Mouse (Mus musculus): ENCODE data around the gene Gm20517.
A peak's percentile ranks its signal among the peaks of the same experiment; 100 is the strongest.

Gm20517 gene

GRCm38 (mm10) chr17:47610849-47611660 is at the start of gene Gm20517, which contains the start of the genes Bysl and Med20:
Gene Gm20517 (plus strand): TSS chr17:47611589.
Gene Bysl (minus strand): TSS chr17:47611492.
Gene Med20 (plus strand): TSS chr17:47611582.
- peak; percentile 97 for DNase-seq

- no peak for DNase-seq
Measured at GRCm38 (mm10) chr17:47562875-47563274, 48.5 kb upstream of the Gm20517 start.

DNA sequence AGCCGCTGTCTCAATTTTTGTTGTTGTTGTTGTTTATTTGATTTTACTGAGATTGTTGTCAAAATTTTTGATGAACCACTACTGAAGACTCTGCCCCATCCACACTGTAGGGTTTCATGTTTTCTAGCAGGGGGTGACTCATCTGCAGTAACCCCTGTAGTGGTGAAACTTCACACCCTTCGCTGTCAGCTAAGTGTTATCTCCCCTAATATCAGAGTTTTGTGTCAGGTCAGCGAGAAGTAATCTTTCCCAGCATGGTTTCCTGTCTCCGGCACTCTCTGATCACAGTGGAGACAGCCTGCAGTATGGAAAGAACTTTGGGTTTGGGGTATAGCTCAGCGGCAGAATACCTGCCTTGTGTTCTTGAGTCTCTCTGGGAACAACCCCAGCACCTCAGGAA is 46.8 kb upstream of the Gm20517 start:
- DNase-seq = no peak

DNA sequence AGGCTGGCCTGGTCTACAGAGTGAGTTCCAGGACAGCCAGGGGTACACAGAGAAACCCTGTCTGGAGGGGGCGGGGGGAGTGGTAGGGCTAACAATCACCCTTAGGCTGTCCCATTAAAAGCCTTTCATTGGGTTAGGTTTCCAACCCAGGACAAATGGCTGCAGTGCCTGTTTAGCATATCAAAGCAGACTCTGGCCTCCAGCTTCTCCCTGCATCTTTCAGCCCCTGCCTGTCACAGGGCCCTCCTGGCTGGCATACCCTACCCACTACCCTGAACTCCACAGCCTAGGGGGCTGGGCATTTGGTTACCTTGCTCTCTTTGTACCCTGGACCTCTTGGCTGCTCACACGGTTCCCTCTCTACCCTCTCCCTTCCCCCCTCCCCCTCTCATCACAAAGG is 45.3 kb upstream of the Gm20517 start:
- DNase-seq = no peak

DNA sequence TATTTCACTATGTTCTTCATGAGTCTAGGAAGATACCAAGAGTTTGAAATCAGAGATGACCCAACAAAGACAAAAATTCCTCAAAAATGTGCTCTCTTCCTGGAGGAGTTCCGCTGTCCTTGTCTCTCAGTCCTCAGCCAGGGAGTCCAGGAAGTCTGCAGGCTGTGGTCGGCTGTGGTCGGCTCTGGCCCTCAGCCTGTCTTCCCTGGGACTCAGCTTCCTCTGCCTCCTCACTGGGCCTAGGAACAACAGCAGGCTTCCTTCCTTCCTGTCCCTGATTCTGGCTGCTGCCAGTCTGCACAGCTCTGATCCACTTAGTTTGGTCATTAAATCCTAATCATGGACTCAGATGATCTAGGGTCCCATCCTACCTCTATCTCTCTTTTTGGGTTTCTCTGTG is 44.1 kb upstream of the Gm20517 start:
- no peak for DNase-seq

DNA sequence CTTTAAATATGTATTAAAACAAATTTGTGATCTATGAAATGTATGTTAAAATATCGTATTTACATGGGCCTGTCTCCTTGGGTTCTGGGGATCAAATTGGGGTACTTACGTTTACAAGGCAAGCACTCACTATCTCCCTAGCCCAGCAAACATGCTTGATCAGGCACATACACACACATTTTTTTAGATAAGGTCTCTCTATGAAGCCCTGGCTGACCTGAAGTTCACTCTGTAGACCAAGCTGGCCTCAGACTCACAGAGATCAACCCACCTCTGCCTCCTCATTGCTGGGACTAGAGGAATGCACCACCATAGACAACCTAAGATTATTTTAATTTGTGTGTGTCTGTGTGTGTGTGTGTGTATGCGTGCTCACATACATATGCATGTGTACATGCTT is 43.0 kb upstream of the Gm20517 start:
- no peak for DNase-seq

- no peak for DNase-seq
Measured at GRCm38 (mm10) chr17:47568951-47569527, 42.4 kb upstream of the Gm20517 start.

GRCm38 (mm10) chr17:47571621-47572020 is 39.8 kb upstream of the Gm20517 start:
- DNase-seq = no peak

DNA sequence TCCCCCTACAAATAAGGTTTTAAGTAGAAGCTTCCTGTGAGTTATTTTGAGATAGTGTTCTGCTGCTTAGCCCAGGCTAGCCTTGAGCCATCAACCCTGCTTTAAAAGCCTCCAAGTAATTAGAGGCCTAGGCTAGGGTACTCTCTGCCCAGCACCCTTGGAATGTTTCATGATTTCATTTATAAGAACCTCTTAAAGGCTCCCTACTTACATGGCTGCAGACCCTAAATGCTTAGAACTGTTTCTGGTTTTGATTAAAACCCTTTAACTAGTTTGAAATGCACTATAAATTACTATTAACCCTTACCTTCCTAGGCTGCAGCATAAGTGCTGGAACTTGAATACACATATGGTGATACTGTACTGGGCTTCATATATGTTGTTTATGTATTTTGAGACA is 39.0 kb upstream of the Gm20517 start:
- no peak for DNase-seq

DNA sequence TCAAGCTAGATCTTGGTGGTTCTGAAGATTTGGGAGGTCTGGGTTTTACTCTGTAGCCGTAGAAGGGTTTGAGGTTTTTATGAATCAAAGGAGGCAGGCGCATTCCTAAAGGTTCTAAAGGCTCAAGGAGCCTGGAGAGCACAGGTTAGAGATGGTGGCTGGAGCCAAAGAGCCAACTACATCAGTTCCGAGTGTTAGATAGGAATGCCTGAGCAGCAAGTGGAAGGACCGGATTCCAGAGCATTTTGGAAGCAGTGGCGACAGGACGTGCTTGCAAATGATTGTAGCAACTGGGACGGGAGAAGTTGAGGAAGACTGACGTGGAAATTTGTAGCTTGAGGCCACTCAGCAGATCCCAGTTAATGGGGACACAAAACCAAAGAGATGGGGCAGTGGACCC is 37.4 kb upstream of the Gm20517 start:
- no peak for DNase-seq

DNA sequence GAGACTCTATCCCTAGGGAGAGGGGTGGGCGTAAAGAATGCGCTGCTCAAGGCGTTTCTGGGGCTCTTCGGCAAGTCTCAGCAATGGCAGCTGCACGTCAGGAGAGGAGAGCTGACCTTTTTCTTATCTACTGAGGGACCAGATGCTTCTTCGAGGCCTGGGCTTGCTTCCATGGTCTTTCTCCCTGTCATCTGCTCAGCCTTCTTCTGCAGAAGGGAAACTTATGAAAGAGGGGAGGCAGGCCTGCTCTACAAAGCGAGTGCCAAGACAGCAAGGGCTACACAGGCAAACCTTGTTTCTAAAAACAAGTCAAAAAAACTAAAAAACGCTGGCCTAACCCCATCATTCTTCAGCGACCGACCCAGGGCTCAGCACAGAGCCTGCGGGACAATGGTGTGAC is 36.6 kb upstream of the Gm20517 start:
- DNase-seq = no peak

GRCm38 (mm10) chr17:47578655-47579054 is 32.7 kb upstream of the Gm20517 start:
- DNase-seq = no peak

DNA sequence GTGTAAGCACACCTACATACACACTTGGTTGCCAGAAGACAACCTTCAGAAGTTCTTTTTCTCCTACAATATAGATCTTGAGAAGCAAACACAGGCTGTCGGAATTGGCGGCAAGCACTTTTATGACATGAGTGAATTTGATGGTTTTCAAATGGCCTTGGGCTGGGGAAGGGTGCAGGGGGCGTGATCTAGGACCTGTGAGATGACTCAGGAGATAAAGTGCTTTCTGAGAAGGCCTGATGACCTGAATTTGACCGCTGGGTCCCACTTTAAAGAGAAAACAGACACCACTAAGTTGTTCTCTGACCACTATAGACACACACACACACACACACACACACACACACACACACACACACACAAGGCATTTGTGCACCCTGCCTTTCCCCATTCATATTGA is 30.4 kb upstream of the Gm20517 start:
- no peak for DNase-seq

GRCm38 (mm10) chr17:47588517-47588916 is 22.9 kb upstream of the Gm20517 start:
- DNase-seq = no peak

DNA sequence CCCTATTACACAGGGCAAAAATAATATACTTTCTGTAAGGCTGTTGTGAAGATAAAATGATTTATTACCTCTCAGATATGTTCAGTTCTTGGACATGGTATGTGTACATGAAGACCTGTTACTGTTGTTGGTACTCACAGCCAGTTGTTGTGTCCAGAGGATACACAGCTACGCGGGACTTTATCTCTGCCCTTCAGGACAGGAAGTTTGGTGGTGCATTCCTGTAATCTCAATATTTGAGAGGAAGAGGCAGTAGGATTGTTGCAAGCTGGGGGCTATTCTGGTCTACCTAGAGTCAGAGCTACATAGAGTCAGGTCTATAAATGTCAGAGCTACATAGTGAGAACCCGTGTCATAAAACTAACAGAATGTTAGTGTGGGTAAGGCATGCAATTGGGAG is 20.3 kb upstream of the Gm20517 start:
- DNase-seq = no peak

- DNase-seq = peak; percentile 94
Measured at GRCm38 (mm10) chr17:47593215-47593853, 18.1 kb upstream of the Gm20517 start.

- no peak for DNase-seq
Measured at GRCm38 (mm10) chr17:47593854-47594182, 17.6 kb upstream of the Gm20517 start.

DNA sequence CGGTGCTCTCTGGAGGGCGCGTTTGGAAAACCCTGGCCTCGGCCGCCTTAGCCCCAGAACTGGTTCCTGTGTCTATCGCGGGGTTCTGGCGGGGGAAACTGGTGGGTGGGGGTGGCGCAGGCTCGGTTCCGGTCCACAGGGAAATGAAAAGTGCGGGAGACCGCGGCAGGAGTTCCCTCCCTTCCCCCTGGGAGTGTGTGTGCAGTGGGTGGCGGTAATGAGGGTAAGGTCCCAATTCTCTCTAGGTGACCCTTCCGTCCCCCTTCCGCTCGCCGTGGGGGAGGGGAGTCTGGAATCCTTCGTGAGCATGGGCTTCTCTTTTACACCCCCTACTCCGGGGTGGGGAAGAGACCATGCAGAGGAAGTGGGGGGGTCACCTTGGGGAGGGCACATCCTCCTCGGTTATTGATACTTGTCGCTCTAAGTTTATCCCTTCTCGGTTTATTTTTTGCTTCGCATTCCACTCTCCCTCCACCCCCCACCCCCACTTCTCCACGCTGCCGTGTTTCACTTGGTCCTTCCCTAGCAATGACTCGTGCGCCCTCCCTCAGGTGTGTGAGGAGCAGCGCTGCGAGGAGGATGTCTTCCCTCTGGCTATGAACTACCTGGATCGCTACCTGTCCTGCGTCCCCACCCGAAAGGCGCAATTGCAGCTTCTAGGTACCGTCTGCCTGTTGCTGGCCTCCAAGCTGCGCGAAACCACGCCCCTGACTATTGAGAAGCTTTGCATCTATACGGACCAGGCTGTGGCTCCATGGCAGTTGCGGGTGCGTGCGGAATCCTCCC is 17.0 kb upstream of the Gm20517 start:
- DNase-seq = no peak

- no peak for DNase-seq
Measured at GRCm38 (mm10) chr17:47594969-47595247, 16.5 kb upstream of the Gm20517 start.

- DNase-seq = no peak
Measured at GRCm38 (mm10) chr17:47595248-47596161, 15.9 kb upstream of the Gm20517 start.

- no peak for DNase-seq
Measured at GRCm38 (mm10) chr17:47596162-47596838, 15.1 kb upstream of the Gm20517 start.

DNA sequence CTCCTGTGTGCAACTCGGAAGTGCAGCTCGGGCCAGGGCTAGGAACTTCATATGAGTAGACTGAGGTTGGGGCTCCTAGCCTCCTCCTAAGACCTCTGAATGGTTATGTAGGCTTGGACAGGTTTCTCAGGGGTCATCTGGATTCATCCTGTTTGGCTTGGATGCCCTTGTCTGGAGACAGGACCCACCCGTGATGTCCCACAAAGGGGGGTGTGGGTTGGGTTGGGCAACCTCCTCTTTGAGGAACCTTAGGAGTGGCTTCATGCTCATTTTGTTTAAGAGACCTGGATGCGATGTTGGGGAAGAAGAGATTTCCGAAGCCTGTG is 14.6 kb upstream of the Gm20517 start:
- no peak for DNase-seq
